Mouse (Mus musculus): Measurements from ENCODE around the gene Usp29.

- TF ChIP-seq POLR2A (IDR thresholded peaks at IDR 0.05; ENCODE audit: borderline replicate concordance, insufficient read depth, low read length) (no peak), CTCF (IDR thresholded peaks at IDR 0.05; ENCODE audit: borderline replicate concordance, insufficient read depth, low read depth, low read length) (no peak)
Observed at GRCm38 (mm10) chr7:6765240-6765639, 34.9 kb downstream of the Usp29 start.

All from cerebellum, adult 2 months (tissue).